Mouse (Mus musculus) midbrain, embryonic 14.5 days (tissue): ENCODE results near the gene Rundc3a. TPM values are rescaled to one million over a fixed set of nuclear protein-coding genes. Genes with fewer than 3 reads are reported as not detected.
"Not testable (repeated sequence)": the region's sequence is repeated elsewhere in the genome, so short reads cannot be mapped to it uniquely, and the experiment has no call there.

Experiments
- ATAC-seq: fragments of 200-750 bp; cut with Nextera tagmentation; 2 replicates; pipeline ENCODE4 v1.8.0; 2017; ENCODE audit warnings: moderate number of reproducible peaks, moderate library complexity; ENCODE audit not compliant: low FRiP score, low TSS enrichment
- DNase-seq: peaks from one replicate; pipeline ENCODE4 v3.0.0-alpha.2; 2015
- H3K27ac ChIP-seq: fragments of 300-500 bp; sonication (generic); replicated peaks from 2 replicates; pipeline ENCODE4 v1.5.1; 2014; ENCODE audit warnings: mild to moderate bottlenecking, low read depth, low read length, moderate library complexity
- H3K27me3 ChIP-seq: fragments of 300-500 bp; sonication (generic); 2 replicates; pipeline ENCODE4 v1.6.1; 2014; ENCODE audit warnings: low read length, control low read depth, mixed read lengths; ENCODE audit not compliant: control insufficient read depth, insufficient read depth
- H3K36me3 ChIP-seq: fragments of 300-500 bp; sonication (generic); 2 replicates; pipeline ENCODE4 v1.6.1; 2014; ENCODE audit warnings: low read length, control low read depth; ENCODE audit not compliant: control insufficient read depth, insufficient read depth
- H3K4me1 ChIP-seq: fragments of 300-500 bp; sonication (generic); 2 replicates; pipeline ENCODE4 v1.6.1; 2014; ENCODE audit warnings: mild to moderate bottlenecking, antibody characterized with exemption, low read length, control low read depth; ENCODE audit not compliant: control insufficient read depth, insufficient read depth
- H3K4me2 ChIP-seq: fragments of 300-500 bp; sonication (generic); 2 replicates; pipeline ENCODE4 v1.6.1; 2014; ENCODE audit warnings: mild to moderate bottlenecking, low read length, moderate library complexity
- H3K4me3 ChIP-seq: fragments of 300-500 bp; sonication (generic); replicated peaks from 2 replicates; pipeline ENCODE4 v1.5.1; 2014; ENCODE audit warnings: low read depth, low read length
- H3K9ac ChIP-seq: fragments of 300-500 bp; sonication (generic); replicated peaks from 2 replicates; pipeline ENCODE4 v1.6.1; 2014; ENCODE audit warnings: mild to moderate bottlenecking, low read length, moderate library complexity
- H3K9me3 ChIP-seq: fragments of 300-500 bp; sonication (generic); 2 replicates; pipeline ENCODE4 v1.6.1; 2016; ENCODE audit warnings: low read length, control low read depth, mixed read lengths; ENCODE audit not compliant: control insufficient read depth
- WGBS: fragments of 180-500 bp; shearing (Covaris S2); extraction: QIAGEN DNeasy Blood & Tissue Kit; methylation state at CpG from one replicate; pipeline ENCODE4 v1.1.7; 2014; 5-methylcytosine and 5-hydroxymethylcytosine counted together
- polyA plus RNA-seq: library from polyadenylated mRNA; unstranded; fragments of >200 nt; fragmentation: Nextera tagmentation; extraction: Ambion mirVana; gene quantifications from 2 replicates; pipeline ENCODE4 v1.2.1, GENCODE M21; 2014

The Rundc3a gene
- polyA plus RNA-seq, 1 experiment from 2014 or later: 113 TPM

DNA sequence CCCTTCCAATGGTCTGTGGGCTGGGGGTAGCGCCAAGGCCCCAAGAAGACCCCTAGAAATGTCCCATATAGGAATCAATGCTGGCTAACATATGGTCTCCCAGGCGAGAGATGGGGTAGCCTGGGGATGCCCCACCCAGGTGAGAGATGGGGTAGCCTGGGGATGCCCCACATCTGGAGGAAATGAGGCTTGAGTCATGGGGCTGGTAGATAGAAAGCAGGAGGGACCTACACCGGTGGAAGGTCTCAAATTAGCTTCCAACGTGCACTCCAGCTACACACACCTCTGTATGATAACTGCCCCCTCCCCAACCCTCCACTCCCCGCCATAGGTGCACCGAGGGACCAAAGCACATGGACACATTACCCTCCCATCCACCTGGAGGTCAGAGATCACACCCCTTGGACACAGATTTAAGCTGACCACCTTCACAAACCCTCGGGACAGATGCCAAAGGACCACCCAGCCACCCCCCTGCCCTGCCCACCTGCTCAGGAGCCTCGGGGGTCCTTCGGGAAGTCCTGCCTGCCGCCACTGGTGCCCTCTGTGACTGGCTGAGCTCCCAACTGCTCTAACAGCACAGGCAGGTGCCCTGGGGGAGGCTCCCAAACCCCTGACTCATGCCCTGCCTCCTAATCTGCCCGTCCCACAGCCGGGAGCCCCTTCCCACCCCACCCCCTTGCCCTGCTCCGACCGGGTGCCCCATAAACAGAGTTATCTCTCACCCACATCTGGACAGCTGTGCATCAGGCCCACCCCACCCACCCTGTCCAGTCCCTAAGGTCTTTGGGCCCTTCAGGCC, 28.4 kb upstream of the Rundc3a start:
- Histone ChIP-seq H3K27ac (no peak overlapping the region), H3K36me3 (no peaks in the 10 kb centered on the region), H3K9me3 (no peaks in the 10 kb centered on the region), H3K4me2 (no peak overlapping the region), H3K27me3 (no peaks in the 10 kb centered on the region), H3K4me1 (no peaks in the 10 kb centered on the region), H3K9ac (no peak overlapping the region), H3K4me3 (no peak overlapping the region)
- ATAC-seq: no peak
- no peak for DNase-seq
- WGBS: 71% methylated on average over 14 of the region's 14 CpGs

DNA sequence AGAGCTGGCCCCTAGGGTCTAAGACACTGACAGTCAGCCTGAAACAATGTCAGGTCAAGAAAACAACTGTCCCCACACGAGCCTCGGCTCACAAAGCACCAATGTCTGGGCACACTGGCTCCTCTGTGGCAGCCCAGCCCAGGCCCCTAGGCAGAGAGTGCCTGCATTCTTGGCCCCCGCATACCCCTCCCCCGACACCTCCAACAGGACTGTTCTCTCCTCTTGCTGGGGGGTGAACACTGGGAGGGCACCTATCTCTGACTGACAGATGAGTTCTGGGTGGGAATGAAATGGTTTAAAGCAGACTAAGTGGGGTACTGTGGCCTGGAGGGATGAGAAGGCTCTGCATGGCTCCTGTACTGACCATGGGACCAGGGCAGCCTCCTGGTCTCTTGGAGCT, 27.5 kb upstream of the Rundc3a start:
- 57% methylated on average over 4 of the region's 4 CpGs for WGBS
- Histone ChIP-seq H3K9ac (no peak overlapping the region), H3K27me3 (no peaks in the 10 kb centered on the region), H3K4me3 (no peak overlapping the region), H3K9me3 (no peaks in the 10 kb centered on the region), H3K27ac (no peak overlapping the region), H3K36me3 (no peaks in the 10 kb centered on the region), H3K4me1 (no peaks in the 10 kb centered on the region), H3K4me2 (no peak overlapping the region)
- DNase-seq: no peak
- no peak for ATAC-seq

GRCm38 (mm10) chr11:102366103-102366502, 27.1 kb upstream of the Rundc3a start, which contains the start of gene Slc4a1:
Slc4a1 (minus strand) TSS chr11:102366203.
- not testable (repeated sequence) for H3K36me3 ChIP-seq, ATAC-seq, H3K9me3 ChIP-seq, H3K9ac ChIP-seq, H3K4me1 ChIP-seq, H3K27ac ChIP-seq, H3K4me2 ChIP-seq, DNase-seq, H3K27me3 ChIP-seq, H3K4me3 ChIP-seq
- WGBS: 85% methylated on average over 8 of the region's 8 CpGs

GRCm38 (mm10) chr11:102367504-102368280, 25.5 kb upstream of the Rundc3a start:
- Histone ChIP-seq H3K36me3 (no peaks in the 10 kb centered on the region), H3K27ac (no peak overlapping the region), H3K9ac (no peak overlapping the region), H3K4me2 (no peak overlapping the region), H3K9me3 (no peaks in the 10 kb centered on the region), H3K4me3 (no peak overlapping the region), H3K4me1 (no peaks in the 10 kb centered on the region), H3K27me3 (no peaks in the 10 kb centered on the region)
- WGBS: 78% methylated on average over 9 of the region's 9 CpGs
- ATAC-seq (no peak), DNase-seq (no peak)

DNA sequence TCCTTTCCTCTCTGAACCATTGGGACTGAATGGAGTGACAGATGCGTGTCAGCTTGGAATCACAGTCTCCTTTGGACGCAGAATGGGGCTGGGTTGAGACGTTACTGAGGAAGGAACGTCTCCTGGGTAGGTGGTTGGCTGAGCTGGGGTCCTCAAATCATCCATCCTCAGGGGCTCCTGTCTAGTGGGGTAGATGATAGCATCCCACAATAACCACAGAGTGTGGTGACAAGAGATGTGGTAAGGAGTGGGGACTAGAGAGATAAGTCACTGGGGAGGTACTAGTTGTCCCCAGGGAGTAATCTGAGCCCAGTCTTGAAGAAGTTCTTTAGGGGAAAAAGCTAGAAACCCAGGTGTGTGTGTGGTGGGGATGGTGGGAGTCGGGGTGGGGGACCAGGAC, 24.9 kb upstream of the Rundc3a start:
- ATAC-seq (no peak), DNase-seq (no peak)
- H3K4me3 ChIP-seq: no peak overlapping the region
- WGBS: 85% methylated on average over 5 of the region's 5 CpGs
- H3K4me2 ChIP-seq: no peak overlapping the region
- H3K9me3 ChIP-seq: no peaks in the 10 kb centered on the region
- no peaks in the 10 kb centered on the region for H3K36me3 ChIP-seq
- H3K27me3 ChIP-seq: no peaks in the 10 kb centered on the region
- H3K9ac ChIP-seq: no peak overlapping the region
- H3K27ac ChIP-seq: no peak overlapping the region
- H3K4me1 ChIP-seq: no peaks in the 10 kb centered on the region

- WGBS: 69% methylated on average over 4 of the region's 4 CpGs
- no peaks in the 10 kb centered on the region for H3K4me1 ChIP-seq
- H3K4me2 ChIP-seq: no peak overlapping the region
- no peaks in the 10 kb centered on the region for H3K36me3 ChIP-seq
- DNase-seq (no peak), ATAC-seq (no peak)
- no peaks in the 10 kb centered on the region for H3K27me3 ChIP-seq
- H3K9ac ChIP-seq: no peak overlapping the region
- H3K27ac ChIP-seq: no peak overlapping the region
- H3K4me3 ChIP-seq: no peak overlapping the region
- no peaks in the 10 kb centered on the region for H3K9me3 ChIP-seq
Measured at GRCm38 (mm10) chr11:102369263-102369662, 23.9 kb upstream of the Rundc3a start.

DNA sequence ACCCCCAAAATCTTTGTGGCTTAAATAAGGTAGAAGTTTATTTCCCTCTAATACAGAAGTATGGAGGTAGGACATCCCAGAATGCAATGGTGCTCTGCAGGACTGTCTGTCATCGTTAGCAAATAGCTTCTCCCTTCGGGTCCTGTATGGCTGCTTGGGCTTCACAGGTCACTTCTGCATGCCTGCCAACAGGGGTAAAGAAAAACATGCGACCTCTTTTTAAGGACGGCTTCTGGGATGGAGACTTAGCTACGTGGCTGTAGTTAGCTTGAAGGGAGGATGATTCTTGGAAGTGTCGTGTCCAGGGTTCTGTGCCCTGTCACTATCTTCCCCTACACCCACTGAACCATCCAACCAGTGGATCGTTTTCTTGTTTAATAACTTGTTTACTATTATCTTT, 22.9 kb upstream of the Rundc3a start:
- H3K4me1 ChIP-seq: no peaks in the 10 kb centered on the region
- H3K9me3 ChIP-seq: no peaks in the 10 kb centered on the region
- 61% methylated on average over 7 of the region's 7 CpGs for WGBS
- H3K36me3 ChIP-seq: no peaks in the 10 kb centered on the region
- no peak for ATAC-seq
- no peak for DNase-seq
- no peak overlapping the region for H3K27ac ChIP-seq
- H3K4me3 ChIP-seq: no peak overlapping the region
- H3K27me3 ChIP-seq: no peaks in the 10 kb centered on the region
- no peak overlapping the region for H3K9ac ChIP-seq
- H3K4me2 ChIP-seq: no peak overlapping the region

- ATAC-seq (no peak), DNase-seq (no peak)
- Histone ChIP-seq H3K36me3 (no peaks in the 10 kb centered on the region), H3K9me3 (no peaks in the 10 kb centered on the region), H3K27me3 (no peaks in the 10 kb centered on the region), H3K9ac (no peak overlapping the region), H3K4me1 (peaks cover 12% of the 10 kb centered on the region; the same call in 1 of the 2 replicates), H3K4me3 (no peak overlapping the region), H3K27ac (no peak overlapping the region), H3K4me2 (no peak overlapping the region)
- WGBS: 91% methylated on average over 12 of the region's 12 CpGs
Measured at GRCm38 (mm10) chr11:102371926-102372685, 21.1 kb upstream of the Rundc3a start.
